Mouse (Mus musculus): ENCODE measurements around the gene Gm37240.
A peak's percentile ranks its signal among the peaks of the same experiment; 100 is the strongest.
"Not testable (repeated sequence)": the region's sequence is repeated elsewhere in the genome, so short reads cannot be mapped to it uniquely, and the experiment has no call there.

Gene Gm37240

DNA sequence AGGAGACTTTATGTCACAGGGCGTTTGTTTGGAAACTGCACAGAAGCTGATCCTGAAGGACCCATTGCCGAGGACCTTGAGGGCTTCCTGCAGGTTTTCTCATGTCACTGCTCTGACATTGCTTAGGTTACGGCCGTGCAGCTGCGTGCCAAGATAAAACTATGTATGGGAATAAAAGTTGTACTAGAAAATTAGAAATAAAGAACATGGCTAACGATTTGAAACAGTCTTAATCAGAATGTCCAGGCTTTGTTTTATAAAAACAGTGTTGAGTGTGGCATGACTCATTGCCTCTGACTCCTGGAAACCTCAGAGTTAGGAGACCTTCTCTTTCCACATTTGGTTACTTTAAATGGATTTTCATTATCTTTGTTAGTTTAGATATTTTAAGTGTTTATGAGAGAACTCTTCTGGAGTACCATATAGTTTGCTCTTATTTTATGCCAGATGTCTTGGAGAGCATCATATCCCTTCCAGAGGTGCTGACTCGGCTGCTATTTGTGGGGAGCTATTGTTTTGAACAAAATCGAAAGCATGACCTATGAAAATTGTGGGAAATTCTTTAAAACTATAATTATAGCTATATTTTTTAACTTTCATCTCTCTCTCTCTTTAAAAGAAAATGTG, 960.0 kb downstream of the Gm37240 start:
- no peak for DNase-seq

DNA sequence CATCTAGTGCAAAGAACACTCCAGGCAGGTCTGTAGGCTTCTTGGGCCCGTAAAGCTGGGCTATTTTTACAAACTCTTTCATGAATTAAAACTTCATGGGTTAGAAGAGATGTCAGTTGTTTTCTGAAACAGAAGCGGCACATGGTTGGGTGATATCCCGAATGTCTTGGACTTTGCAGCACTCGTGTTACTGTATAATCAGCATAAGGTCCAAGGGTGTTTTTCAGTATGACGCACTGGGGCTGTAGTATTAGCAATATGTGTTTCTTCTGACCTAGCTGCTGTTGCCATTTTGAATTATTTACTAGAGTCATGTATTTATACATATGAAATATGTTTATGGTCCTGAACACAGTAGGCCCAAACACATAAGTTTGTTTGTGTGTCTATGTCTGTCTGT, 961.2 kb downstream of the Gm37240 start:
- DNase-seq = no peak

DNA sequence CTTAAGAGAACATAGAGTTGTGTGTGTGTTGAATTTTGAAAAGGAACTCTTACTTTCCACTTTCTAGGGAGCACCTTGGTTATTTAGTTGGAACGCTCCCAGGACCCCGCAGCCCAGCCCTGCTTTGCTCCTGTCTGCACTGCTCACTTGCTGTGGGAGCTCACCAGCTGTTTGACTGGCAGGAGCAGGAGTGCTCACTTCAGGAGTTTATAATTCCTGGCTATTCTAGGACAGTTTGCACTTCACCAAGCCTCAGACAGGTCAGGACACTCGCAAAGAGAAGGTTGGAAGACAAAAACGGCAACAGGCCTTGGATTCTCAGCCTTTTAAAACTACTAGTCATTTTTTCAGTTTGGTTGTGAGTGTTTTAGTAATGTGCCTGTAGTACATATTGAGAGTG, 962.1 kb downstream of the Gm37240 start:
- no peak for DNase-seq

DNA sequence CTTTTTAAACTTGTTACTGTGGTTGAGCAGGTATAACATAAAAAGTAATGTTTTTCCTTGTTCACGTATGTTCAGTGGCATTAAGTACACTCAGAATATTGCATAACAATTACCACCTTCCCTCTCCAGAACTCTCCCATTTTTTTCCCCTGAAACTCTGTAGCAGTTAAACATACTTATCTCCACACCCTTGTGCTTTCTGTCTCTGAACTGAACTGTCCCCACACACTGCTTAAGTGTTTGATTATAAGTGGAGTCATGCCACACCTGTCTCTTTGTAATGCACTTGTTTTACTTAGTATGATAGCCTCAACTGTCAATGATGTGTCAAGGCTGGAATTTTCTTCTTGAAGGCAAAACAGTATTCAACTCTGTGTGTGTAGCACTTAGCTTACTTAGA, 963.6 kb downstream of the Gm37240 start:
- DNase-seq = no peak

DNA sequence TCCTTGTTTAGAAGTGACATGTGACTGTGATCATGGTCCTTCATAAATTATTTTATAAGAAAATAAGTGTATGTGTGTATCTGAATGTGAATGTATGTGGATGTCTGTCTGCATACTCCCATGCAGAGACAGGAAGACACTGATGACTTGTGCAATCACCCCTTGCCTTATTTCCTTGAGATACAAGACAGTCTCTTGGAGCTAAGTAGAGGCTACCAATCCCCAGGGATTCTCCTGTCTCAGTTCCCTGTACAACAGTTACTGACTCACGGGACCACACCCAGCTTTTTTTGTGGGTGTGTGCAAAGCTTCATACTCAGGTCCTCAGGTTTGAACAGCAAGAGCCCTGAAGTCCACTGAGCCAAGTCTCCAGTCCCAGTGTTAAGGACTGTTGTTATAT, 964.1 kb downstream of the Gm37240 start:
- no peak for DNase-seq

DNA sequence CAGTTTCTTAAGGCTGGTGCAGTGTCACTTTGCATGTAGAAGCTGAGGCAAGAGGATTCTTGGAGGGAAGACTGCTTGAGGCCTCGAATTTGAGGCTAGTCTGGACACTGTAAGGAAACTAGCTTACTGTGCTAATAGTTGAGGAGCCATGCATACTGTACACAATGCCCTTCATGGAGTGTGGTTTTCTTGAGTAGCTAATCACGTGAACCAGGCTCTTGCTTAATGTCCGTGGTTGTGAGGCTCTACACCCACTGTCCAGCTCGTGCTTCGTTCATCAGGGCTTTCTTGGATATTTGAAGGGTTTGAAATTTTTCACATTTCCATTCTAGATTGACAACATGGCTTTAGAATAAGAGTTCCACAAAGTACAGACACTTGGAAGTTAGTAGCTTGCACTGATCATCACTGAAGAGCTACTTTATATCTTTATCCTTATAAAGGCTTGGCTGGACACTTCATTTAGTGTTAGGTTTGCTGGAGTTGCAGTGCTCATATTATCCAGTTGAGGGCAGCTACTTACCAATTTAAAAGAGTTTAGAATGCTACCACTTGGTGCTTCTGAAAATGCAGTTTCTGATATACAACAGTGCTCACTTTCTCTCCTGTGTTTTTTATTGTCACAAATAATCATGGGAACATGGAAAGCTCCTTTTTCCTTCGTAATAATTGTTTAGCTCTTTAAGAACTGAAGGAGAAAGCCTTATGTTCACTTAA, 965.5 kb downstream of the Gm37240 start:
- no peak for DNase-seq

DNA sequence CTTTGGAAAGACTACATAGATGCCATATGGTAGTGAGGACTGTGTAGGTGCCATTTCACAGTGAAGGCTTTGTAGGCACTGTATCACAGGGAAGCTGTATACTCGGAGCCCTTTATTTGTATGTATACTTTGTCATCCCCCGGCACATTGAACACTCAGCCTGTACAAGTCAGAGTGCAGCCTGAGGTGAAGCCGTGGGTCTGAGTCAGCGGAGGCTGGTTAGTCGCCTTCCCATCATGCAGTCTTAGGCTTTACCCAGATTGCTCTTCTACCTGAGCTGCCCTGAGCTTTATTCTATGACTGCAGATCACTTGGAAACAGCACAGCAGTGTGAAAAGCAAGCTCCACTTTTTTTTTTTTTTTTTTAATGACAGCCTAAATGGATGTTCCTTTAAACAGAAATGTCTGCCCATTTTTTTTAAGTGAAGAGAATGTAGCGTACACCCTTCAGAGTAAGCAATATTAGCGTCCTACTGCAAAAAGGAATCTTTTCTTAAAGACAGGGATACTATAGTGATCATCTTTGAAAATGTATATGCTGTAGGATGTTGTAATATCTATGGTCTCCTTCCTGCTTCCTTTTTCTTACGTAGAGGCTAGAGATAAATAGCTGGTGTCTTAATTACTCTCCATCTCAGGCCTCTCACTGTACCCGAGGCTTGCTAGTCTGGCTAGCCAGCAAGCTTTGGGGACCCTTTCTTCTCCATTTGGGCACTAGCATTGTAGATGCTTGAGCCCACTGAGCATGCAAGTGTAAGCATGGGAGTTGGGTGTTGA, 969.2 kb downstream of the Gm37240 start:
- no peak for DNase-seq

DNA sequence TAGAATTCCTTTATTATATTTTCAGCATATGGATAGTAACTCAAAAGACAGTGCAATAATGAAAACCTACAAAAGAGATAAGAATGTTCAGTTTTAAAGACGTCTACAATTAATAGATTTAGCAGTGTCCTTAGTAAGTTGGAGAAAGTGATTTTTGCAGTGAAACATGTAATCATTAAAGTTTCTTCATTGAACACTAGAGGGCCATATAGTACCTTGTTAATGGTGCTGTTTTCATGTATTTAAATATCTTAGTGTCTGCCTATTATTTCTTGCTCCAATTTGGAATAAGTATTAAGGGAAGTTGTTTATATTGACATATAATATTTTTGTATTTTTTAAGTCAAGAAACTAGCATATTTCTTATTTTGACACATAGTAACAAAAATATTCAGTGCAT, 973.0 kb downstream of the Gm37240 start:
- DNase-seq = no peak

DNA sequence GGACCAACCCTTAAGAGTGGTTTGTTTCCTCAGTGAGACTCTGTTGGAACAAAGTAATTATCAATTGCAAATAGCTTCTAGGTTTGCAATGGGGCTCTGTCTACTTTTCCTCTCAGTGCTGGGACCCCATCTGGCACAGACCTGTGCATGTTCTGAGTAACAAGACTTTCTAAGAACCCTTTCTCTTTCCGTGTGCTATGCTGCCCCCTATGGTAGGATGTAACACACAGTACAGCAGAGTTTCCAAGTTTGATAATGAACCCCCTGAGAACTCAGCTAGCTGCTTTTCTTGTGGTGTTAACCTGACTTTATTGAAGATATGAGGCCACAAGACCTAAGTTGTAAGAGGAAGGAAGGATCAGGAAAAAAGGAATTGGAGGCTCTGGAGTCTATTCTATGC, 980.8 kb downstream of the Gm37240 start:
- DNase-seq = peak; percentile 48

DNA sequence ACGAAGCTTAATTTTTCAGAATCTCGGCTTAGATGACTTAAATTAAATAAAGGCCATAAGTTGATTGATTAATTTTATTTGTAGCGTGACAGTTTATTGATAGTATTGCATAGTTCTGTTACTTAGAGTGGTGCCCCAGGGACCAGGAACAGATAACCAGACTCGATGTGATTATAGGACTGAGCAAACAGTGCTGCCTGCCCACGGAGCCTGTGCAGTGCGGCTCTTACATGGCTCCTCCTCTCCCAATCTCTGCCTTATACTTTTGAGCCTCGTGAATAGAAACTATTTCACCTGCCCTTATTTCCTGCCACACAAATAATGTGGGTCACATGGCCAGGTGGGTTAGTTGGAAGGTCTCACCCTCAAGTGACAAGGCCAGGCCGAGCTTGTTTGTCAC, 989.4 kb downstream of the Gm37240 start:
- no peak for DNase-seq

DNA sequence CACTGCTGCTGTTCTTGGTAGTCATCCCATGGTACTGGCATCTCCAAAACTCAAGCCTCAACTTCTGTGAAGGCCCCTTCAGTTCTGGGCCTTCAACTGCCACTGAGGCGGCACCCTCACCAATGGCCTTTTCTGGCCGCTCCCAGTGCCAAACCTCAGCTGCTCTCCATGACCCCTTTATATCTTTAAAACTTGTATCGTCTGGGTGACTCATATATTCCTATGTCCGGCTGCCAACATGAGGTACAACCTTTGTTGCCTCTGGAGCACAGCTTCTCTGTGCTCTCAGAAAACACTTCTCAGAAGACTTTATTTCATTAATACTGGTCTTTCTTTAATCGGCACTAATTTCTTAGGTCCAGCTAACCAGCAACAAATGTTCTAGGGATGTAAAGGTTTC, 996.3 kb downstream of the Gm37240 start:
- DNase-seq = no peak

DNA sequence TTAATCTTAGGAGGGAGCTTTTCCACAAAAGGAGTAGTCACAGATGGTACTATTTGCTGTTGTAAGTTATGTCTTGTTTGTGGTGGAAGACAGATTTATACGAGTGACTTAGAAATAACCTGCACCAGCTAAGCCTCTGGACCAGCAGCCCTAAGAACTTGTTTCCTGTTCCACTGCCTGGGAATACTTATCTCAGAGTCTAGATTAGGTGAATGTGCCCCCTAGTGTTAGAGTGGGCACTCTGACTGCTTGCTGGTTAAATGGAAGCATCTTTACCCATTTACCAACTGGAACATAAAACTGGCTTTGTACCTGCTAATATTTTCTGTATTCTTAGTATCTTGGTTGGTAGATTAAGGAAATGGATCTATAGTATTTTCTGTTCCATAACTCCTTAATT, 997.7 kb downstream of the Gm37240 start:
- peak; percentile 27 for DNase-seq

DNA sequence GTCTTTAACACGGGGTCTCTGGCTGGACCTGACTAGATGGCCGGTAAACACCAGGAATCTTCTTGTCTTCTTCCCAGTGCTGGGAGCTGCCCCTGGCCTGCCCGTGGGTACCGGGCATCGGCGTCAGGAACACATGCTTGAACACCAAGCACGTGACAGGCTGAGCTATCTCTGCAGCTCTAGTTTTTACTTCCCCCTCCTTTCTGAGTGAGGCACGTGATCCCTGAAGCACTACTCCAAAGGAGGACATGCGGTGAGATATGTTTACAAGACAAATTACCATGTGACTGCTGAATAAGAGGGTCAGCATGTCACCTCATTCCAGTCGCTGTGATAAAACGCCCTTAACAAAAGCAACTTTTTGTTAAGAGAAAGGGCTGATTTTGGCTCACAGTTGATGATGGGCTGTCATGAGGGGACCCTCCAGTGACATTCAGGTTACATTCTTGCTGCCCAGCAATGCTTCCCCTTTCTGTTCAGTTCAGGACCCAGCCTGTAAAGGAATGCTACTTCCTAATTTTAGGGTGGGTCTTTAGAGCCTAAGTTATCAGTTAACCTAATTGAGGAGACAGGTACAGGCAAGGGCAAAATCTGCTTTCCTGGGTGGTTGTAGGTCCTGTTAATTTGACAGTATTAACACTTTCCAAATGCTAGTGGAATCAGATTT, 1003.4 kb downstream of the Gm37240 start:
- DNase-seq = peak; percentile 27

DNA sequence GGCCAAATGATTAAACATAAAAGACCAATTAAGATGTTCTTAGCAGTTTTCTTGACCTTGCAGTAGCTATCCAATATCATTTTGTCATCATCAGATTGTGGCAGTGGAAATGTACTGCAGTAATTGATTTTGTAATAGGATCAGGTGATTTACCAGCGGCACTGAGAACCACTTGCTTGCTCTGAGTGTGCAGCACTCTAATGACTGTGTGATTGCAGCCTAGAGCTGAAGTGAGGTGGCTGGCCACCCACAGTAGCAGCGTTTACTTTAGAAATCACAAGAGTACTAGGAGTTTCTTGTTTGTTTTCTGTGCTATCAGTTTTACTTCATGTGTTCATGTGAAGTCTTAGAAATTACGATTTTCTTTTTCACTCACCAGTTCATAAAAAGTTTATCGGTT, 1011.1 kb downstream of the Gm37240 start:
- DNase-seq = no peak

DNA sequence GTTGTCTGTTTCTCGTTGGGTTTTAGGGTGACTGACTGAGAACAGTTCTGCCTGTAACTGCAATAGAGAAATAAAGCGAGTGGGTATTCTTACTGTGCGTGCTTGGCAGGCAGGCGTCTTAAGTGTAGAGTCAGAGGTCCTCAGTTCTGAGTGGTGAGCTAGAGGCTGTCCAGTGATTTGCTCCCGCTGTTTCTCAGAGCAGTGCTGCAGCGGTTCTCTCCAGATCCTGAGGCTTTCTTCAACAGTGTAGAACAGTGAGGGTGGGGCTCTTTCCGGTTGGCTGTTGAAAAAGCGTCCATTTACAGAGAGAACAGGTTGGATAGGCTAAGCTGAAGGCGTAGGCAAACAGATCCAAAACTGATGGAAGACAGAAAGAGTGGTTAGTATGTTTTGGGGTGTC, 1012.0 kb downstream of the Gm37240 start:
- no peak for DNase-seq

DNA sequence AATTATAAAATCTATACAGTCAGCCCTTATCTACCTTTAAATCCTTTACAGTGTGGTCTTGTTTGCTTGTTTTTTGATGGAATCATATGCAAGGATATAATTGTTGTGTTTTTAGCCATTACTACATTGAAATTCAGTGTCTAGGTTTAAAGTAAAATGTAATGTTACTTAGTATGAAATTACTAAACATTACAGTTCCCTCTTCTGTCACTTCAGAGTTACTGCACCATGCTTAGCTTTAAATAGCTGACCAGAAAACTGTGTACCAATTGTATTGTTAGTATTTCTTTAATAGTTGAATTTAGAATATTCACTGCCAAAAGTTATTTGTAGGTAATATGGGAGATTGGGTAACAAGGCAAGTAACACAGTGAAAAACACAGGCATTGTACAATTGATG, 1017.2 kb downstream of the Gm37240 start:
- DNase-seq = no peak

DNA sequence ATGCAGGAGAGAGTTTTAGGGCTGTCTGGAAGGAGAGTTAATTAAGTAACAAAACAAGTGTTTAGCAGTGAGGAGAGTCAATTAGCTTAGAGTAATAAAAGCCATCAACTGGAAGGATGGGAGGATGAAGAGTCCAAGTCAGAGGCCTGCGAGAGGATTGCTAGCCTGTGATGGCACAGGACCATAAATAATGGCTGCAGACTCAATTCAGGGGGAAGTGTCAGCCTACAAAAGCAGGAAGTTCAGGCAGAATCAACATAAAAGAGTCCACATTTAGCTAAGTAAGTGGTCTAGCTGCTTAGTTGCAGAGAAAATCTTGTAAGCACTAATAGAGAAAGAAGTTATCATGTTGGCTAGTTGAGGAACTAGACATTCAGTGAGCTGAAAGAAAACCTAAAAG, 1019.3 kb downstream of the Gm37240 start:
- DNase-seq = no peak

DNA sequence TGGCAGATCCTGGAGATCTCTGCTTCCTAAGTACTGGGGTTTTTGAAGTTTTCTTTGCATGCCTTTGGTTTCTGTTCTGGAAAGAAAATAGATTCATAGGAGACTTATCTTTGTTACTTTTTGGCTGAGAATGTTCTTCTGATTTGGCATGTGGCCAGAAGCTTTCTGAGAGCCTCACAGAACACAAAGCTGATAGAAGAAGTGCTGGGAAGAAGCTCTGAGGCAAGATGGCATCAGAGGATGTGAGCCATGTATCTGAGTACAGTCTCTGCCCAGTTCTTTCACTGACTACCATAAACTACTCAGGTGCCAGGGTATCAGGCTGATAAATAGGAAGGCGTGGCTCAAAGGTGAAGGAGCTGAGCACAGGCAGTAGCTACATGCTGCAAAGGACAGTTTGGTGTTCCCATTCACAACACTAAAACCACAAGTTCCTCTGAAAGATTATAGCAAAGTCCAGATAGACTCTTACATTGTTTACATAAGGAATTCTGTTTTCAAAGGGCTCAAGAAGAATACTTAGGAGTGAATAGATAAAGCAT, 1019.8 kb downstream of the Gm37240 start:
- DNase-seq = no peak

DNA sequence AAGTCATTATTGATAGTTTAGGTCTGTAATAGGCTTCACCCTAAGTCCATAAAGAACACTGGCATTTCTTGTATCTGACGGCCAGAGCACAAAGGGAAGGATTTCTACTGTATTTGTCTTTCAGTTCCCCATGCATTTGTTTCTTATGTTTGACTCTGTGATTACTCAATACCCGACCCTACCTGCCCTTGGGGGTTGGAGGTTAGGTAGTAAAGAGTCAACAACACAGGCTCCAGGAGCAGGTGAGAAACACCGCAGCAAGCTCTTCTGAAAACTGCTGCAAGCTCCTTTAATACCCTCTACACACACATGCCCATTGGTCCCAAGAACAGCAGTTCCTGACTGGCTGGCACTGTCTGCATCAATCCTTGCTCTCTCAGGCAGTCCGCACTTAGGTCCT, 1020.5 kb downstream of the Gm37240 start:
- DNase-seq = no peak

DNA sequence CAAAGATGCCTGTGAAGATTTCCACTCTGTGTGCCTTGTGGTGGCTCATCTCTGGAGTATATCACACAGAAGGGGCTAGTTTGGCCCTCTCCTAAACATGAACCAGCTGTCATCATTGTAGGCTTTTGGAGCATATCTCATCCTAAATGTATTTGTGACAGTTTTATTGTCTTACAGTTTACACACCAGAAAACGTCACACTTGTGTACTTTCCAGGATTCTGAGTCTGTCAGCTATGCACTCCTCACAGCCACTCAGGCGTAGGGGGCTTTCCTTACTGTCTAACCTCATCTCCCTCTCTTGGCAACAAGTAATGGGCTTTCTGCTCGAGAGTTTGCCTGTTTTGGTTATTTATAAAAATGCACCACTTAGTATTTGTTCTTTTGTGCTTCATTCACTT, 1021.6 kb downstream of the Gm37240 start:
- no peak for DNase-seq

DNA sequence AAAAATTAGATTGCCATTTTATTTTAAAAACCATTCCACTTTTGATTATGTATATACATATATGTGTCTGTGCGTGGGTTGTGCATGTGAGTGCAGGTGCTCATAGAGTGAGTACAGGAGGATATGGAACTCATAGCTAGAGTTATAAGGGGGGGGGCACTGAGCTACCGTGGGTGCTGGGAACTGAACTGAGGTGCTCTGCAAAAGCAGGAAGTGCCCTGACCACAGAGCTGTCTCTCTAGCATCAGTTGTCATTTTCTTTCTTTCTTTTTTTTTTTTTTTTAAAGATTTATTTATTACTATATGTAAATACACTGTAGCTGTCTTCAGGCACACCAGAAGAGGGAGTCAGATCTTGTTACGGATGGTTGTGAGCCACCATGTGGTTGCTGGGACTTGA, 1025.5 kb downstream of the Gm37240 start:
- not testable (repeated sequence) for DNase-seq

DNA sequence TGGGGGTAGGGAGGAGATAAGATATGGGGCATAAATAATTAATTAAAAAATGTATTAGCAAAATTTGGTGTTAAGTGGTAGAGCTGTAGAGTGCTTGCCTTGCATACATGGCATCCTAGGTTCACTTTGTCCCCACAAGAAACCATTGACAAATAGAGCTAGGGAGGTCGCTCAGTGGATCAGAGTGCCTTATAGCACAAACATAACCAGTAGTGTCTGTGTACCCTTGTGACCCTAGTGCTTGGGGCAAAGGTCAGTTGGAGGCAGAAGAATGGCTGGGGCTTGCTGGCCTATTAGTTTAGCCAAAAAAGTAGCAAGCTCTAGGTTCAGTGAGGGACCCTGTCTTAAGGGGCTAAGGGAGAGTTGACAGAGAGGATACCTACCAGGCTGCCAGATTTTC, 1026.6 kb downstream of the Gm37240 start:
- no peak for DNase-seq

DNA sequence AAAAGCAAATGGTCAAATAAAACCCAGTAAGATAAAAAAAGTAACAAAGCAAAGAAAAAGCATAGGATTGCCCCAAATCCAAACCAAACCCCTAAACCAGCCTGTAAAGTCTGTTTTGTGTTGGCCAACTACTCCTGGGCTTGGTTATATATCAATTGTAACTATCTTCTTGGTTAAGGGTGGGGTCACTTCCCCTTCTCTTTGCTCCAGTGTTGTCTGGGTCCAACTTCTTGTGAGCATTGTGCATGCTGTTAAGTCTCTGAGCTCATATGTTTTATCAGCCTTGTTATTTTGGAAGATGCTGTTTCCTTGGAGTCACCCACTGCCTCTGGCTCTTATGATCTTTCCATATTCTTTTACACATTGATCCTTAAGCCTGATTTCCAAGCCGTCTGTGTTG, 1032.9 kb downstream of the Gm37240 start:
- no peak for DNase-seq

Data from thymus, postnatal 25 days (tissue).